Mouse (Mus musculus): ENCODE measurements around the gene Thsd7a.

GRCm38 (mm10) chr6:12397776-12398522, 351.3 kb downstream of the Thsd7a start:
- TF ChIP-seq MAFK (IDR thresholded peaks at IDR 0.05; ENCODE audit: insufficient read depth, low read depth, low read length) (no peak), HCFC1 (IDR thresholded peaks at IDR 0.05; ENCODE audit: borderline replicate concordance, insufficient read depth, low read length) (no peak), CHD2 (IDR thresholded peaks at IDR 0.05; ENCODE audit: low read depth, low read length) (no peak), ZNF384 (IDR thresholded peaks at IDR 0.05; ENCODE audit: low read depth, low read length) (no peak), ZC3H11A (IDR thresholded peaks at IDR 0.05; ENCODE audit: borderline replicate concordance, low read depth, low read length) (no peak)

All from ES-E14 (cell line).